Mouse (Mus musculus) heart, postnatal 0 days (tissue): ENCODE data around the gene Plekha6. TPM values are rescaled to one million over a fixed set of nuclear protein-coding genes. Genes with fewer than 3 reads are reported as not detected.

Experiments used
- ATAC-seq: fragments of 200-750 bp; cut with Nextera tagmentation; 2 replicates; pipeline ENCODE4 v1.8.0; 2017; ENCODE audit warnings: low read depth, moderate number of reproducible peaks, moderate library complexity; ENCODE audit not compliant: insufficient read depth
- DNase-seq: peaks from one replicate; pipeline ENCODE4 v3.0.0-alpha.2; 2016; ENCODE audit warnings: low spot score
- H3K27ac ChIP-seq: fragments of 300-500 bp; sonication (generic); 2 replicates; pipeline ENCODE4 v1.5.1; 2014; ENCODE audit warnings: low read depth, mild to moderate bottlenecking
- H3K27me3 ChIP-seq: fragments of 300-500 bp; sonication (generic); 2 replicates; pipeline ENCODE4 v1.6.1; 2014; ENCODE audit warnings: low read length, mixed read lengths; ENCODE audit not compliant: control insufficient read depth, insufficient read depth
- H3K36me3 ChIP-seq: fragments of 300-500 bp; sonication (generic); replicated peaks from 2 replicates; pipeline ENCODE4 v1.6.1; 2014; ENCODE audit warnings: low read length, mixed read lengths; ENCODE audit not compliant: control insufficient read depth, insufficient read depth
- H3K4me1 ChIP-seq: fragments of 300-500 bp; sonication (generic); 2 replicates; pipeline ENCODE4 v1.6.1; 2014; ENCODE audit warnings: antibody characterized with exemption; ENCODE audit not compliant: control insufficient read depth, insufficient read depth
- H3K4me2 ChIP-seq: fragments of 300-500 bp; sonication (generic); 2 replicates; pipeline ENCODE4 v1.6.1; 2014; ENCODE audit warnings: low read depth, mild to moderate bottlenecking, low read length, moderate library complexity
- H3K4me3 ChIP-seq: fragments of 300-500 bp; sonication (generic); 2 replicates; pipeline ENCODE4 v1.5.1; 2014; ENCODE audit warnings: low read depth, low read length
- H3K9ac ChIP-seq: fragments of 300-500 bp; sonication (generic); replicated peaks from 2 replicates; pipeline ENCODE4 v1.6.1; 2014; ENCODE audit warnings: low read depth, low read length, mixed read lengths
- H3K9me3 ChIP-seq: fragments of 300-500 bp; sonication (generic); replicated peaks from 2 replicates; pipeline ENCODE4 v1.6.1; 2016; ENCODE audit warnings: low read length; ENCODE audit not compliant: control insufficient read depth
- CTCF ChIP-seq: IDR thresholded peaks from 2 replicates; pipeline ENCODE4 v1.5.1; 2016; ENCODE audit warnings: antibody characterized with exemption, control low read depth, low read depth
- EP300 ChIP-seq: IDR thresholded peaks from 2 replicates; pipeline ENCODE4 v1.6.1; 2016; ENCODE audit warnings: antibody characterized with exemption, low read depth
- WGBS: fragments of 180-500 bp; shearing (Covaris S2); extraction: QIAGEN DNeasy Blood & Tissue Kit; methylation state at CpG from one replicate; pipeline ENCODE4 v1.1.7; 2014; 5-methylcytosine and 5-hydroxymethylcytosine counted together
- polyA plus RNA-seq: library from polyadenylated mRNA; unstranded; fragments of >200 nt; fragmentation: Nextera tagmentation; extraction: Ambion mirVana; gene quantifications from 2 replicates; pipeline ENCODE4 v1.2.1, GENCODE M21; 2015
- total RNA-seq: library from RNA; depleted of rRNA; stranded (reverse); fragments of >200 nt; gene quantifications from 2 replicates; pipeline ENCODE4 v1.2.3, GENCODE M21; 2014; ENCODE audit warnings: low replicate concordance; rRNA removed

Plekha6 gene
- total RNA-seq = 19.2 and 36.1 TPM in 2 replicates
- polyA plus RNA-seq = 4.8 and 7.0 TPM in 2 replicates

DNA sequence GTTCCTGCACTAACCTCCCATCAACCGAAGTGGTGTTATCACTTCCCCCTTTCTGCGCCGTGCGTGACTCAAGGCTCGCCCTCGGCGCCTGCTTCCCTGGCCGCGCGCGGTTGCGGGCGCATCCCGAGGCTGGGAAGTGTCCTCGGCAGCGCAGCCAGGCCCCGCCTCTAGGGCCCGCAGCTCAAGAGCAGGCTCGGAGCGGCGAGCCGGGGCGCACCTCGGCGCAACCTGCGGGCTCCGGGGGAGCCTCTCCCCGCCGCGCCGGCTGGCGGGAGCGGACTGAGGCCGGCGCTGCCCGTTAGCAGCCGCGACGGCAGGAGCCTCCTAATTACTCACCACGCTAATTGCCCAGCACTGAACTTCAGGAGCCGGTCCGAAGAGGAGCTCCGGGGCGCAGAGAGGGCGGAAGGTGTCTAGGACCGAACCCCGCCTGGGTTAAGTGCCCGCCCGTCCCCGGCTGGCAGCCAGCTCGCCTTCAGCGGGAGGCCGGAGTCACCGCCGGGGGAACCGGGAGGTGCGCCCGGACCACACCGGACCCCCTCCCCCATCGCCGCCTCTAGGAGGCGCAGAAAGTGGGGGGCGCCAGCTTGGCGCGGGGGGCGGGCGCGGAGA is at the start of gene Plekha6:
Plekha6 (plus strand) TSS at position 391 of the 612 bp plus-strand sequence.
- no peak within 1 kb of the TSS for H3K27ac ChIP-seq
- DNase-seq (no peak), ATAC-seq (peak; percentile 12; the same call in 1 of the 2 replicates)
- H3K9me3 ChIP-seq = no peaks in the 10 kb centered on the region
- WGBS = under 1% methylated on average over 65 of the region's 68 CpGs
- peak within 1 kb of the TSS; percentile 58 for H3K4me3 ChIP-seq
- H3K4me1 ChIP-seq = peaks cover 17% of the 10 kb centered on the region
- H3K36me3 ChIP-seq = no peaks in the 10 kb centered on the region
- TF ChIP-seq EP300 (no peak), CTCF (no peak)
- peaks cover 65% of the 10 kb centered on the region for H3K27me3 ChIP-seq
- peak within 1 kb of the TSS; percentile 40 for H3K9ac ChIP-seq
- peak within 1 kb of the TSS; percentile 88 for H3K4me2 ChIP-seq

GRCm38 (mm10) chr1:133116108-133116507 is 47.9 kb upstream of the Plekha6 start:
- no peaks in the 10 kb centered on the region for H3K9me3 ChIP-seq
- no peaks in the 10 kb centered on the region for H3K36me3 ChIP-seq
- 89% methylated on average over 4 of the region's 4 CpGs for WGBS
- no peaks in the 10 kb centered on the region for H3K27me3 ChIP-seq
- H3K4me3 ChIP-seq = no peak overlapping the region
- DNase-seq (no peak), ATAC-seq (no peak)
- H3K9ac ChIP-seq = no peak overlapping the region
- no peaks in the 10 kb centered on the region for H3K4me1 ChIP-seq
- TF ChIP-seq EP300 (no peak), CTCF (no peak)
- H3K4me2 ChIP-seq = no peak overlapping the region
- no peak overlapping the region for H3K27ac ChIP-seq

- TF ChIP-seq CTCF (no peak), EP300 (no peak)
- no peak for DNase-seq
- no peaks in the 10 kb centered on the region for H3K36me3 ChIP-seq
- H3K27ac ChIP-seq = no peak overlapping the region
- H3K4me1 ChIP-seq = no peaks in the 10 kb centered on the region
- H3K4me2 ChIP-seq = no peak overlapping the region
- H3K27me3 ChIP-seq = no peaks in the 10 kb centered on the region
- 85% methylated on average over 5 of the region's 5 CpGs for WGBS
- H3K4me3 ChIP-seq = no peak overlapping the region
- H3K9ac ChIP-seq = no peak overlapping the region
- ATAC-seq = peak; percentile 53
- H3K9me3 ChIP-seq = no peaks in the 10 kb centered on the region
These were observed 45.9 kb upstream of the Plekha6 start for GRCm38 (mm10) chr1:133118127-133118526.

DNA sequence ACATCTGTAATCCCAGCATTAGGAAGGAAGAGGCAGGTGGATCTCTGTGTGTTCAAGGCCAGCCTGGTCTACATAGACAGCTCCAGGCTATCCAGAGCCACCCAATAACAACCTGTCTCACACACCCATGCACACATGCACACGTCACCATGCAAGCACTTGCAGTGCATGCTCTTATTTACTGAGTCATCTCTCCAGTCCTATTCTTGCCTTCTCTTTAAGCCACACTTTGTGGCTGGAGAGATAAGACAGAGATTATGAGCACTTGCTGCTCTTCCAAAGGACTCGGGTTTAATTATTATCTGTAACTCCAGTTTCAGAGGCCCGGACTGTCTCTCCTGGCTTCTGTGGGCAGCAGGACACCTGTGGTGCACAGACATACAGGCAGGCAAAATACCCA is 45.2 kb upstream of the Plekha6 start:
- ATAC-seq (no peak), DNase-seq (no peak)
- H3K9me3 ChIP-seq = no peaks in the 10 kb centered on the region
- H3K4me2 ChIP-seq = no peak overlapping the region
- H3K27me3 ChIP-seq = no peaks in the 10 kb centered on the region
- 38% methylated on average over 3 of the region's 3 CpGs for WGBS
- no peak overlapping the region for H3K27ac ChIP-seq
- no peak overlapping the region for H3K4me3 ChIP-seq
- no peaks in the 10 kb centered on the region for H3K36me3 ChIP-seq
- no peak overlapping the region for H3K9ac ChIP-seq
- TF ChIP-seq EP300 (no peak), CTCF (no peak)
- H3K4me1 ChIP-seq = no peaks in the 10 kb centered on the region

DNA sequence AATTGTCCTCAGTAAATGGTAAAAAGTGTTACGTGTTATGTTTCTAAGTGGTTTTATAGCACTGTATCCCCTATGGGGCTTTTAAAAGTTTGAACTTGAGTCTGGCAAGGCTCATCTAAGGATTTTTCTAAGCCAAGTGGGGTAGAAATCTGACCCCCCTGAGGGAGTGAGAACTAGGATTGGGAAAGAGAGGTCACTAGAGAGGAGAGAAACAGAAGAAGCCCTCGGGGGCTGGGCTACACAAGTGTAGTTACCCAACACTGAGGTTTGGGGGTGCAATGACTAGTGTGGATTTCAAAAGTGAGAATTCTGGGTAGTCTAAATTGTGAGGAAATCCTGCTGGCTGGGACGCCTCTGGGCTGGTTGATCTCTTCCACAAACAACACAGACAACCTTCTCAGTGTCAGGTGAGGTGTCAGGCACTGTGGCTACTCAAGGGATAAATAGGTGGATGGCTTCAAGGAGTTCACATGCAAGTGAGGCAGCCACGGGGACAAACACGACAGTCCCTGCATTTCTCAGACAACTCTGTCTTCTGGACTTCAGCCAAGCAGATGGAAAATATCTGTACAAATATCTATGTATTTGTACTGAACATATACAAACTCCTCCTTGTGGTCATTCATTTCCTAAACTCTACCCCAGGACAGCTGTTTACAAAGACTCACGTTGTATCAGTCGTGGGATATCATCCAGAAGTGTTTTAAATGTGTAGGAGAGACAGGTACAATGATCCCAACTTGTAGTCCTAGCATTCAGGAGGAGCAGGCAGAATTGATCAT is 43.9 kb upstream of the Plekha6 start:
- no peak for ATAC-seq
- Histone ChIP-seq H3K36me3 (no peaks in the 10 kb centered on the region), H3K4me2 (no peak overlapping the region), H3K27me3 (no peaks in the 10 kb centered on the region), H3K9me3 (no peaks in the 10 kb centered on the region), H3K9ac (no peak overlapping the region), H3K4me3 (no peak overlapping the region), H3K4me1 (no peaks in the 10 kb centered on the region), H3K27ac (no peak overlapping the region)
- DNase-seq = no peak
- TF ChIP-seq CTCF (no peak), EP300 (no peak)
- WGBS = 50% methylated on average over 7 of the region's 7 CpGs
